Mouse (Mus musculus) G1E (cell line): ENCODE results near the gene Rfx4.

Experiments
- CTCF ChIP-seq: IDR thresholded peaks from 2 replicates; pipeline ENCODE4 v1.5.1; 2012; ENCODE audit warnings: low read depth, low read length, inconsistent platforms, mixed read lengths
- GATA1 ChIP-seq: IDR thresholded peaks from 2 replicates; pipeline ENCODE4 v1.6.1; 2012; ENCODE audit warnings: borderline replicate concordance, low read length, inconsistent platforms, mixed read lengths
- POLR2AphosphoS5 ChIP-seq: IDR thresholded peaks from 2 replicates; pipeline ENCODE4 v1.6.1; 2012; ENCODE audit warnings: low read depth, low read length, inconsistent platforms; ENCODE audit not compliant: insufficient replicate concordance
- TAL1 ChIP-seq: conservative IDR thresholded peaks from 2 replicates; pipeline ENCODE4 v1.6.1; 2012; ENCODE audit warnings: low read depth, low read length, inconsistent platforms, mixed read lengths

DNA sequence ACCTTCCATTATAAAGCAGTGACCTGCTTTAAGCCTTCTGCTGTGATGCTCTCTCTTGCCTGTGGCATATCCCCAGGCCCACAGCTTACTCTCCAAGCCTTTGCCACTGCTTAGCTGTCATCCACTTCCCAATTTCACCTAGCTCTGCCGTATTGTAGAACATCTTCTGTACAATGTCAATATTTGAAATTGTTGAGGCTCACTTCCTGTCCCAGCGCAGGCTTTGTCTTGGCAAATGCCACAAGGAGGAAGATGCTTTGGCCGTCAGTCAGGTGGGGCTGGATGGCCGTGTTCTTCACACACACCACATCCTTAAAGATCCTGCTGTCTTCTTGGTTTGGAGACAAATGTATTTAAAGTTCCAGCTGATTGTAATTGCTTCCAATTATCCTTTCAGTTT lies 29.5 kb downstream of the Rfx4 start:
- TF ChIP-seq CTCF (no peak), GATA1 (no peak), TAL1 (no peak), POLR2AphosphoS5 (no peak)
